Mouse (Mus musculus) macrophage (primary cell): Measurements from ENCODE around the gene Anapc15. TPM values are rescaled to one million over a fixed set of nuclear protein-coding genes. Genes with fewer than 3 reads are reported as not detected.

Experiments used
- H3K27ac ChIP-seq: fragments of 350-480 bp; formaldehyde crosslinking; 2 replicates; pipeline ENCODE4 v1.9.0; 2021
- H3K36me3 ChIP-seq: fragments of 350-480 bp; formaldehyde crosslinking; 2 replicates; pipeline ENCODE4 v1.9.0; 2021; ENCODE audit errors: inconsistent target
- H3K4me3 ChIP-seq: fragments of 350-480 bp; formaldehyde crosslinking; 2 replicates; pipeline ENCODE4 v1.9.0; 2021; ENCODE audit errors: inconsistent target
- H3K79me2 ChIP-seq: fragments of 350-480 bp; formaldehyde crosslinking; 2 replicates; pipeline ENCODE4 v1.9.0; 2021; ENCODE audit errors: inconsistent target
- WGBS: methylation state at CpG from one replicate; pipeline ENCODE4 v1.1.7; 2026; ENCODE audit warnings: inconsistent platforms; ENCODE audit not compliant: missing documents; 5-methylcytosine and 5-hydroxymethylcytosine counted together
- polyA plus RNA-seq: library from polyadenylated mRNA; stranded (reverse); fragments of 250-400 nt; gene quantifications from 3 replicates; pipeline ENCODE4 v1.2.4, GENCODE M21; 2018; ENCODE audit warnings: inconsistent platforms

Anapc15 gene
- polyA plus RNA-seq, 1 experiment from 2014 or later, result 104 TPM

- H3K27ac ChIP-seq, result peak overlapping the region; percentile 48
- 75% methylated on average over 5 of the region's 5 CpGs for WGBS
- H3K36me3 ChIP-seq, result peaks cover 40% of the 10 kb centered on the region
- peak overlapping the region; percentile 82 for H3K4me3 ChIP-seq
- H3K79me2 ChIP-seq, result peaks cover 48% of the 10 kb centered on the region
Observed at GRCm38 (mm10) chr7:101835457-101836109, 27.9 kb upstream of the Anapc15 start.

GRCm38 (mm10) chr7:101836271-101837153 lies 27.0 kb upstream of the Anapc15 start:
- Histone ChIP-seq H3K36me3 (peaks cover 31% of the 10 kb centered on the region), H3K4me3 (peak overlapping the region; percentile 82), H3K27ac (peak overlapping the region; percentile 74), H3K79me2 (peaks cover 48% of the 10 kb centered on the region)
- whole genome bisulfite sequencing, result 1% methylated on average over 53 of the region's 63 CpGs

- 1% methylated on average over 20 of the region's 20 CpGs for WGBS
- Histone ChIP-seq H3K36me3 (peaks cover 24% of the 10 kb centered on the region), H3K27ac (peak overlapping the region; percentile 74), H3K4me3 (peak overlapping the region; percentile 82), H3K79me2 (peaks cover 48% of the 10 kb centered on the region)
Observed at GRCm38 (mm10) chr7:101837154-101837605, 26.3 kb upstream of the Anapc15 start.

- Histone ChIP-seq H3K27ac (peak within 1 kb of the TSS; percentile 74), H3K36me3 (peaks cover 18% of the 10 kb centered on the region), H3K79me2 (peaks cover 45% of the 10 kb centered on the region), H3K4me3 (peak within 1 kb of the TSS; percentile 82)
- 5% methylated on average over 62 of the region's 64 CpGs for WGBS
Observed at GRCm38 (mm10) chr7:101837606-101838471, 25.7 kb upstream of the Anapc15 start, which contains the start of gene Inppl1. TSS of gene Inppl1 (minus strand) at chr7:101838229.

- Histone ChIP-seq H3K79me2 (no peaks in the 10 kb centered on the region), H3K27ac (peak overlapping the region; percentile 31; the same call in 1 of the 2 replicates), H3K4me3 (peak overlapping the region; percentile 7; the same call in 1 of the 2 replicates), H3K36me3 (no peaks in the 10 kb centered on the region)
- 66% methylated on average over 5 of the region's 6 CpGs for WGBS
Observed at GRCm38 (mm10) chr7:101844186-101844585, 19.3 kb upstream of the Anapc15 start.

- Histone ChIP-seq H3K79me2 (no peaks in the 10 kb centered on the region), H3K4me3 (no peak overlapping the region), H3K27ac (0 out of 2 replicates have a peak overlapping the region, but pooled peaks have one; percentile 5), H3K36me3 (no peaks in the 10 kb centered on the region)
- 86% methylated on average over 1 of the region's 1 CpGs for WGBS
Observed at GRCm38 (mm10) chr7:101847934-101848333, 15.6 kb upstream of the Anapc15 start.

- Histone ChIP-seq H3K36me3 (no peaks in the 10 kb centered on the region), H3K79me2 (no peaks in the 10 kb centered on the region), H3K4me3 (no peak overlapping the region), H3K27ac (peak overlapping the region; percentile 90)
- WGBS, result 12% methylated on average over 6 of the region's 6 CpGs
Observed at GRCm38 (mm10) chr7:101851689-101852088, 11.8 kb upstream of the Anapc15 start.

GRCm38 (mm10) chr7:101852846-101853245 lies 10.7 kb upstream of the Anapc15 start:
- Histone ChIP-seq H3K4me3 (no peak overlapping the region), H3K27ac (peak overlapping the region; percentile 90), H3K36me3 (no peaks in the 10 kb centered on the region), H3K79me2 (no peaks in the 10 kb centered on the region)
- 94% methylated on average over 6 of the region's 6 CpGs for WGBS

- Histone ChIP-seq H3K4me3 (no peak overlapping the region), H3K36me3 (no peaks in the 10 kb centered on the region), H3K27ac (peak overlapping the region; percentile 90), H3K79me2 (no peaks in the 10 kb centered on the region)
- 55% methylated on average over 2 of the region's 2 CpGs for WGBS
Observed at GRCm38 (mm10) chr7:101853816-101854215, 9.7 kb upstream of the Anapc15 start.

GRCm38 (mm10) chr7:101857094-101857493 lies 6.4 kb upstream of the Anapc15 start, which contains the start of gene Folr2:
TSS of gene Folr2 (minus strand) at chr7:101857194.
- 66% methylated on average over 4 of the region's 4 CpGs for WGBS
- Histone ChIP-seq H3K4me3 (no peak within 1 kb of the TSS), H3K36me3 (no peaks in the 10 kb centered on the region), H3K79me2 (no peaks in the 10 kb centered on the region), H3K27ac (peak within 1 kb of the TSS; percentile 21; the same call in 1 of the 2 replicates)

GRCm38 (mm10) chr7:101858362-101858761 lies 5.2 kb upstream of the Anapc15 start:
- no peak overlapping the region for H3K4me3 ChIP-seq
- H3K27ac ChIP-seq, result peak overlapping the region; percentile 21; the same call in 1 of the 2 replicates
- H3K79me2 ChIP-seq, result no peaks in the 10 kb centered on the region
- no peaks in the 10 kb centered on the region for H3K36me3 ChIP-seq
- 35% methylated on average over 9 of the region's 9 CpGs for WGBS

GRCm38 (mm10) chr7:101860978-101861377 lies 2.5 kb upstream of the Anapc15 start:
- Histone ChIP-seq H3K36me3 (no peaks in the 10 kb centered on the region), H3K4me3 (no peak overlapping the region), H3K79me2 (no peaks in the 10 kb centered on the region), H3K27ac (no peak overlapping the region)

GRCm38 (mm10) chr7:101862291-101862690 lies 1.2 kb upstream of the Anapc15 start:
- 87% methylated on average over 3 of the region's 3 CpGs for WGBS
- no peak overlapping the region for H3K4me3 ChIP-seq
- H3K79me2 ChIP-seq, result no peaks in the 10 kb centered on the region
- no peak overlapping the region for H3K27ac ChIP-seq
- H3K36me3 ChIP-seq, result no peaks in the 10 kb centered on the region
